Mouse (Mus musculus) embryonic facial prominence, embryonic 14.5 days (tissue): Measurements from ENCODE around the gene Unc45a. TPM values are rescaled to one million over a fixed set of nuclear protein-coding genes. Genes with fewer than 3 reads are reported as not detected.

Source experiments
- ATAC-seq: fragments of 200-750 bp; cut with Nextera tagmentation; 2 replicates; pipeline ENCODE4 v1.8.0; 2017; ENCODE audit warnings: low read depth, moderate number of reproducible peaks, moderate TSS enrichment
- DNase-seq: peaks from one replicate; pipeline ENCODE4 v3.0.0-alpha.2; 2015; ENCODE audit warnings: low spot score
- H3K27ac ChIP-seq: fragments of 300-500 bp; sonication (generic); replicated peaks from 2 replicates; pipeline ENCODE4 v1.5.1; 2014; ENCODE audit warnings: low read depth, mild to moderate bottlenecking, low read length, moderate library complexity
- H3K27me3 ChIP-seq: fragments of 300-500 bp; sonication (generic); replicated peaks from 2 replicates; pipeline ENCODE4 v1.6.1; 2014; ENCODE audit warnings: low read length; ENCODE audit not compliant: control insufficient read depth, insufficient read depth
- H3K36me3 ChIP-seq: fragments of 300-500 bp; sonication (generic); 2 replicates; pipeline ENCODE4 v1.6.1; 2014; ENCODE audit warnings: low read length, mixed read lengths; ENCODE audit not compliant: control insufficient read depth, insufficient read depth
- H3K4me1 ChIP-seq: fragments of 300-500 bp; sonication (generic); 2 replicates; pipeline ENCODE4 v1.6.1; 2014; ENCODE audit warnings: antibody characterized with exemption, low read length; ENCODE audit not compliant: control insufficient read depth, insufficient read depth
- H3K4me2 ChIP-seq: fragments of 300-500 bp; sonication (generic); 2 replicates; pipeline ENCODE4 v1.6.1; 2014; ENCODE audit warnings: low read depth, mild to moderate bottlenecking, low read length, moderate library complexity, mixed read lengths
- H3K4me3 ChIP-seq: fragments of 300-500 bp; sonication (generic); 2 replicates; pipeline ENCODE4 v1.5.1; 2014; ENCODE audit warnings: low read depth, mild to moderate bottlenecking, low read length
- H3K9ac ChIP-seq: fragments of 300-500 bp; sonication (generic); 2 replicates; pipeline ENCODE4 v1.6.1; 2014; ENCODE audit warnings: low read depth, mild to moderate bottlenecking, low read length, moderate library complexity, mixed read lengths
- H3K9me3 ChIP-seq: fragments of 300-500 bp; sonication (generic); 2 replicates; pipeline ENCODE4 v1.6.1; 2016; ENCODE audit warnings: low read length; ENCODE audit not compliant: control insufficient read depth
- WGBS: fragments of 180-500 bp; shearing (Covaris S2); extraction: QIAGEN DNeasy Blood & Tissue Kit; methylation state at CpG from one replicate; pipeline ENCODE4 v1.1.7; 2014; 5-methylcytosine and 5-hydroxymethylcytosine counted together
- polyA plus RNA-seq: library from polyadenylated mRNA; unstranded; fragments of >200 nt; fragmentation: Nextera tagmentation; extraction: Ambion mirVana; gene quantifications from 2 replicates; pipeline ENCODE4 v1.2.1, GENCODE M21; 2014

The Unc45a gene
- polyA plus RNA-seq, 1 experiment from 2014 or later = 39.7 TPM

DNA sequence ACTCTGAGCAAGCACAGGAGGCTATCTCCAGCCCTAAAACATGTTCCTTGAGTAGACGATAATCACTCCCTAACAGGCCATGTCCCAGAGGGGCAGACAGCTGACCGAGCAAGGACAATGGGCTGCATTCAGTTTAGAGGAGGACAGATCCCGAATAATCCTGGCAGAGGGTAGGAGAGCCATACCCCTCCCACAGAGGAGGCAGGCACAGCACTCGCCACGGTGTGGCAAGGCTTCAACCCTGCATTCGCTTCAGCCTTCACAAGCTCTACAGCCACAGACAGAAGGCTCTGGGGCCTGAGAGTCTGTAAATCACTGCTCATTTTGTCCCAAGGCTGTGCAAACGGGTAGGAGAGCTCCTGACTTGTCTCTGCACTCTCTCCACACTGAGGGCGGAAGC is 16.4 kb upstream of the Unc45a start:
- H3K36me3 ChIP-seq = peaks cover 84% of the 10 kb centered on the region
- ATAC-seq (peak; percentile 81), DNase-seq (peak; percentile 72)
- H3K9ac ChIP-seq = no peak overlapping the region
- WGBS = 37% methylated on average over 7 of the region's 8 CpGs
- no peaks in the 10 kb centered on the region for H3K4me1 ChIP-seq
- peak overlapping the region; percentile 28; the same call in 1 of the 2 replicates for H3K27ac ChIP-seq
- no peak overlapping the region for H3K4me2 ChIP-seq
- H3K9me3 ChIP-seq = no peaks in the 10 kb centered on the region
- no peaks in the 10 kb centered on the region for H3K27me3 ChIP-seq
- no peak overlapping the region for H3K4me3 ChIP-seq

DNA sequence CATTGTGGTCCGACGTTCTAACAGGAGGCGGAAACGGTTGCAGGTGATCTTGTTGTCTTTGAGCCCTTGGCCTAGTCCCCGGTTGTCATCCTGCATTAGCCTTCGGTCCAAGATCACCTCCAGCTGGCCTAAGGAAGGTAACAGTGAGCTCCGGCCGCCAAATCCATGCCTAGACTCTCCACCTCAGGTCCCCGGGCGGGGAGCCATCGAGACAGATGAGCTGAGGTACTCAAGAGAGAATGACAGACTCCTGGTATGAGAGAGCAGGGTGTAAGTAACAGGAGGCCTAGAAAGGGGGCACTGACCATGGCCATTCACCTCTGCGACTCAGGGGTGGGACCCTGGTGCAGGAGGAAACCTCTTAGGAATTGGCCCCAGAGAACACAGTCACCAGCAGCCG is 15.5 kb upstream of the Unc45a start:
- WGBS = 78% methylated on average over 13 of the region's 13 CpGs
- no peak for DNase-seq
- Histone ChIP-seq H3K9ac (no peak overlapping the region), H3K9me3 (no peaks in the 10 kb centered on the region), H3K4me2 (no peak overlapping the region), H3K4me3 (no peak overlapping the region), H3K27me3 (no peaks in the 10 kb centered on the region), H3K4me1 (no peaks in the 10 kb centered on the region), H3K36me3 (peaks cover 82% of the 10 kb centered on the region), H3K27ac (peak overlapping the region; percentile 24; the same call in 1 of the 2 replicates)
- no peak for ATAC-seq

DNA sequence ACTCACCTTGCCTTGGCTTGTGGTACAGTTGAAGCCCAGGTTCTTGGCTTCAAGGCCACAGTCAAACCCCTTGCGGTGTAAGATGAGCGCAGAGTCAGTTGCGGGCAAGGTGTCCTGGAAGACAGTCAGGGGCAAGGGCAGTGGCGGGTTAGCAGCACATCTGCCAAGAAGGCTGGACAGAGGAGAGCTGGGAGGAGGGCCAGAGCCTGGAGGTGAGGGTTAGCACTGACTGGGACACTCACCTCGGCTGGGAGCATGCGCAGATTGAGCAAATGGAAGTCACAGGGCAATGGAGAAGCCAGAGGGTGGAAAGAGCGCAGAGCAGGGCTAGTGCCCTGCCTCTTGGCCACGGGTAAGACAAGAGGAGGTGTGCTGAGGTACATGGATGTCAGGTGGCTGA is 12.1 kb upstream of the Unc45a start:
- Histone ChIP-seq H3K4me1 (no peaks in the 10 kb centered on the region), H3K27ac (no peak overlapping the region), H3K9ac (no peak overlapping the region), H3K27me3 (no peaks in the 10 kb centered on the region), H3K4me3 (no peak overlapping the region), H3K4me2 (no peak overlapping the region), H3K9me3 (no peaks in the 10 kb centered on the region), H3K36me3 (peaks cover 71% of the 10 kb centered on the region)
- DNase-seq = no peak
- WGBS = 95% methylated on average over 8 of the region's 8 CpGs
- ATAC-seq = no peak

DNA sequence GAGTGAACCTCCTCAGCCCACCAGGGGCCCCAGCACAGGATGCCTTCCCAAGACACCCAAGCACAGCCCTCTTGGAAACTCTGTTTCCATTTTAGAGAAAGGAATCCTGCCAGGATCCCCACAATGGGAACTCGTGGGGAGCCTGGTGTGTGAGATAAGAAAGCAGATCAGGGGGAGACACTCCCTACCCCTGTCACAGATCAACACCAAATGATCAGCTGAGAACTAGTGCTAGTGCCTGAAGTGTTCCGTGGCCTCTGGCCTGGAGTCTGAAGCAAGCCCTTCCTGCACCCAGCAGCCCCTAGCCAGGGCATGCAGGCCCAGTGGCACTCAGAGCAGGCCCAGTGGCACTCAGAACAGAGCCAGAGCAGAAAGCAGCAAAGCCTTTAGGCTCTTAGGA is 10.0 kb upstream of the Unc45a start:
- H3K27me3 ChIP-seq = no peaks in the 10 kb centered on the region
- no peak for ATAC-seq
- no peak overlapping the region for H3K9ac ChIP-seq
- H3K36me3 ChIP-seq = peaks cover 53% of the 10 kb centered on the region
- no peaks in the 10 kb centered on the region for H3K9me3 ChIP-seq
- DNase-seq = no peak
- peaks cover 3% of the 10 kb centered on the region; the same call in 1 of the 2 replicates for H3K4me1 ChIP-seq
- no peak overlapping the region for H3K4me2 ChIP-seq
- H3K4me3 ChIP-seq = no peak overlapping the region
- H3K27ac ChIP-seq = no peak overlapping the region
- 74% methylated on average over 2 of the region's 2 CpGs for WGBS

DNA sequence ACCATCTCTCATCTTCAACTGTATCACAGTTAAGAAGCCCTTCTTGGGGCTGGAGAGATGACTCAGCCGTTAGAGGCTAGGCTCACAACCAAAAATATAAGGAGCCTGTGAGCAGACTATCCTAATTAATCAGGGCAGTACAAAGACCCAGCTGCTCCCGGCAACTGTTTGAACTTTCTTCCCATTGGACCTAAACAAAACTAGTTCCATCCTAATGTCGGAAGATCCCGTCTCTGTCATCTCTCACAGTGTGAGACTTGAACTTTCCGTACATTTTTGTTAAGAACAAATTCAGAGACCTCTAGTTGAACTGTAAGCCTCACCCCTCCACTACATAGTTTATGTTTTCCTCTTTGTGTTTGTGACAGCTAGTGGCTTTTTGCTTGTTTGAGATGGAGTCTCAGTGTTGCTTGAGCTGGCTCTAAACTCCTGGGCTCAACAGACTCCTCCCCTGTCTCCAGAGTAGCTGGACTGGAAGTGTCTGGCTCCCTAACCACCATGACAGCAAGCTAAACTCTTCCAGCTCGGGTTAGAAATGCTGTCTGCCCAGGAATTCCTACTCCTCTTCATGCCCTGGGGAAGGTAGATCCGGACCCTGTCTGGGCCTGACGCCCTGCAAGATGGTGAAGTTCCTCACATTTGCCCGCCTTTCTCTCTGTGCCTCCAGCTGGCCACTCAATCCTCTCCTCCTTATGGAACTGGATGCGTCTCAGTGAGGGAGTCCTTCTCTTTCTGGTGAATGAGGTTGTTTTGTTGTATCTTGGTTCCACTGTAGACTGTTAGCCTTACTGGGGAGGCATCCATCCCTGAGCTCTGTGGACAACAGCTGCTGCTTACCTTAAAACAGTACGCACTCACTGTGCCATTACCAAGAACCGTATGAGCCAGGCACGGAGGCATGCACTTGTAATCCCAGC is 7.1 kb upstream of the Unc45a start:
- Histone ChIP-seq H3K4me3 (no peak overlapping the region), H3K4me2 (no peak overlapping the region), H3K9ac (no peak overlapping the region), H3K9me3 (no peaks in the 10 kb centered on the region), H3K27ac (peak overlapping the region; percentile 63), H3K4me1 (peaks cover 9% of the 10 kb centered on the region; the same call in 1 of the 2 replicates), H3K36me3 (peaks cover 31% of the 10 kb centered on the region), H3K27me3 (no peaks in the 10 kb centered on the region)
- 56% methylated on average over 13 of the region's 13 CpGs for WGBS
- DNase-seq (peak; percentile 40), ATAC-seq (no peak)

DNA sequence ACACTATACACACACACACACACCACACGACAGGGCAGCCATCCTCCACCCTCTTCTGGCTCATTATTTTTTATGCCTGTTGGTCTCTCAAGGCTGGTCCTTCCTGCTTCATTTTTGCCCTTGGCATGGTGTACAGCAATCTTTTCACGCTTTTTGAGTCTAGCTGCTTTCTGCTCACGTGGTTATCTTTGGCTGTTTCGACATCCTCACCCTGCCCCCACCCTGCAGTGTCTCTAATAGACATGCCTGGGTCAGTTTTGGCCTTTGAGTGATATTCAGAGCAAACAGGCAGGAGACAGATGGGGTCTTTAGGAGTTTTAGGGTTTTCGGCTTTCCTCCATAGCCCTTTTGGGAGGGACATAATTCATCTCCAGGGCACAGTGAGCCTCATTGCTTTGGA is 6.0 kb upstream of the Unc45a start:
- H3K4me1 ChIP-seq = peaks cover 9% of the 10 kb centered on the region; the same call in 1 of the 2 replicates
- ATAC-seq (no peak), DNase-seq (no peak)
- no peaks in the 10 kb centered on the region for H3K27me3 ChIP-seq
- WGBS = 87% methylated on average over 5 of the region's 5 CpGs
- H3K4me3 ChIP-seq = no peak overlapping the region
- H3K9me3 ChIP-seq = no peaks in the 10 kb centered on the region
- H3K27ac ChIP-seq = no peak overlapping the region
- no peak overlapping the region for H3K9ac ChIP-seq
- H3K36me3 ChIP-seq = peaks cover 21% of the 10 kb centered on the region
- H3K4me2 ChIP-seq = no peak overlapping the region

DNA sequence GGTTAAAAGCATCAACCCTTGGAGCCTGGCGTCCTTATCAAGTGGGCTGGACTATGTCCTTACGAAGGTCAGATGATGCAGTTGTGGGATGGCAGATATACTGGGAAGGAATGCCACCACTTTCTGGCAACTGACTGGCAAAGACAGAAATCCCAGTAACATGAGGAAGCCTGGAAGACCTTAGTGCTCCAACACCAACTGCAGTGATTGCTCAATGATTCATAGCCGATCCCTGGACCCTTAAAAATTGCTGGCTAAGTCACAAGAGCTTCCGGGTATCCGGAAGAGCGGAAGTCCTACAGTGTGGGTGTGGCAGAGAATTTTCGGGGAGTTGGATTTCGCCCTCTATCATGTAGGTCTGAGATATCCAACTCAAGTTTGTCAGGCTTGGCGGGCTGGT is 5.4 kb upstream of the Unc45a start:
- WGBS = 92% methylated on average over 9 of the region's 9 CpGs
- H3K27me3 ChIP-seq = no peaks in the 10 kb centered on the region
- no peak overlapping the region for H3K4me2 ChIP-seq
- H3K9ac ChIP-seq = no peak overlapping the region
- DNase-seq (no peak), ATAC-seq (no peak)
- H3K4me1 ChIP-seq = peaks cover 11% of the 10 kb centered on the region; the same call in 1 of the 2 replicates
- H3K36me3 ChIP-seq = peaks cover 15% of the 10 kb centered on the region
- H3K9me3 ChIP-seq = no peaks in the 10 kb centered on the region
- H3K4me3 ChIP-seq = no peak overlapping the region
- H3K27ac ChIP-seq = no peak overlapping the region

DNA sequence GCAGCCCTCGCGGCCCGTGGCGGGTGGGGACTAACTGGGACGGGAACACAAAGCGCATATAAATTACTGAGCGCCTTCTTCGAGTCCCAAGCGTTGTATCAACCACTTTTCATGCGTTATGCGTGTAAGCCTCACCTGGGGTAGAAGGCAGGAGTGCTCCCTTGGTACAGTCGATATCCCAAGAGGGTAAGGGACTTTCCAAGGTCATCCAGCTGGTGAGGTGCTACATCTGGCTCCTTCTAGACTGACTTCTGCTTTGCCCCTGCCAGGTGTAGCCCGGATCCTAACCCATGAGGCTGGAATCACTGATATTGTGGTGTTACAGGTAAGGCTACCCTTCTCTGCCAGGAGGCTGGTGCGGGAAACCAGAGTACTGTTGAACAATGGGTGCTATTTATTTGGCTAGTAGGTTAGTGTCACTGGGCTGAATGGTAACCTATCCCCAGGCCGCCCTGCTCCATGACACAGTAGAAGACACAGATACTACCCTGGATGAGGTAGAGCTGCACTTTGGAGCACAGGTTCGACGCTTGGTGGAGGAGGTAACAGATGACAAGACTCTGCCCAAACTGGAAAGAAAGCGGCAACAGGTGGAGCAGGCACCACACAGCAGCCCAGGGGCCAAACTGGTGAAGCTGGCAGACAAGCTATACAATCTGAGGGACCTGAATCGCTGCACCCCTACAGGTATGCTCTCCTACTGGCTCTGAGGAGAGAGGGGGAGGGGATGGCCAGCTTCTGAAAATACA is 2.6 kb upstream of the Unc45a start:
- 25% methylated on average over 19 of the region's 19 CpGs for WGBS
- ATAC-seq = no peak
- H3K9ac ChIP-seq = peak overlapping the region; percentile 83

More for the DNA sequence above, 2.6 kb upstream of the Unc45a start:
- peak overlapping the region; percentile 53 for H3K4me3 ChIP-seq
- H3K36me3 ChIP-seq = no peaks in the 10 kb centered on the region; the same call in 1 of the 2 replicates
- no peak for DNase-seq
- no peaks in the 10 kb centered on the region for H3K9me3 ChIP-seq
- H3K27me3 ChIP-seq = no peaks in the 10 kb centered on the region
- H3K4me2 ChIP-seq = peak overlapping the region; percentile 81
- peaks cover 21% of the 10 kb centered on the region for H3K4me1 ChIP-seq
- H3K27ac ChIP-seq = peak overlapping the region; percentile 79
